Mouse (Mus musculus) gastrocnemius, postnatal 14 days (tissue): Measurements from ENCODE around the gene Tmc4. TPM values are rescaled to one million over a fixed set of nuclear protein-coding genes. Genes with fewer than 3 reads are reported as not detected.
"Not testable (repeated sequence)": the region's sequence is repeated elsewhere in the genome, so short reads cannot be mapped to it uniquely, and the experiment has no call there.

ENCODE experiments used
- DNase-seq: peaks from one replicate; pipeline ENCODE4 v3.0.0; 2021; ENCODE audit warnings: mixed read lengths
- intact Hi-C: fragments of 180-260 bp; cut with DNase I; formaldehyde crosslinking; loops from one replicate; pipeline ENCODE4 v1.15.1; 2025; ENCODE audit warnings: low total_unique reads
- long read RNA-seq, 2 experiments: library from polyadenylated mRNA; stranded (forward); transcript quantifications; one replicate each; pipeline ENCODE4 v2.0.0; 2021
- total RNA-seq, 2 experiments: library from RNA; stranded (reverse); gene quantifications; 2 replicates each; pipeline ENCODE4 v1.2.3; 2021

Tmc4 gene
- total RNA-seq, result under 1 TPM; 0.64 to 0.84 TPM
- long read RNA-seq, experiment 1, partial matches to known transcripts, result 0 of 1 reads
- long read RNA-seq, experiment 1, other reads (novel, unspliced or antisense), result 1 of 1 reads
- long read RNA-seq, experiment 2, result 0 reads

- intact Hi-C loops, result no loop called here
- DNase-seq, result no peak
Measured at GRCm38 (mm10) chr7:3677342-3677741, at the start of gene Tmc4. Tmc4 (minus strand) TSS chr7:3677553.

- DNase-seq, intact Hi-C loops: not testable (repeated sequence)
Measured at GRCm38 (mm10) chr7:3725459-3725858, 48.1 kb upstream of the Tmc4 start.

GRCm38 (mm10) chr7:3720268-3720667 lies 42.9 kb upstream of the Tmc4 start, which contains the start of gene Pirb:
Pirb (minus strand) TSS chr7:3720391.
- intact Hi-C loops, DNase-seq: not testable (repeated sequence)

GRCm38 (mm10) chr7:3715249-3715648 lies 37.9 kb upstream of the Tmc4 start:
- intact Hi-C loops, result no loop called here
- no peak for DNase-seq

GRCm38 (mm10) chr7:3712264-3712942 lies 35.0 kb upstream of the Tmc4 start:
- no peak for DNase-seq
- intact Hi-C loops, result no loop called here

GRCm38 (mm10) chr7:3709000-3709399 lies 31.6 kb upstream of the Tmc4 start:
- no peak for DNase-seq
- intact Hi-C loops, result no loop called here

- intact Hi-C loops, DNase-seq: not testable (repeated sequence)
Measured at GRCm38 (mm10) chr7:3708447-3708980, 31.2 kb upstream of the Tmc4 start.

- DNase-seq, result no peak
- intact Hi-C loops, result no loop called here
Measured at GRCm38 (mm10) chr7:3707568-3708413, 30.4 kb upstream of the Tmc4 start.

GRCm38 (mm10) chr7:3707027-3707426 lies 29.7 kb upstream of the Tmc4 start:
- intact Hi-C loops, result no loop called here
- no peak for DNase-seq

GRCm38 (mm10) chr7:3706343-3706934 lies 29.1 kb upstream of the Tmc4 start:
- DNase-seq, result no peak
- intact Hi-C loops, result no loop called here

- DNase-seq, result no peak
- intact Hi-C loops, result no loop called here
Measured at GRCm38 (mm10) chr7:3705911-3706310, 28.6 kb upstream of the Tmc4 start.

- intact Hi-C loops, DNase-seq: not testable (repeated sequence)
Measured at GRCm38 (mm10) chr7:3705461-3705860, 28.1 kb upstream of the Tmc4 start.

GRCm38 (mm10) chr7:3704475-3704874 lies 27.1 kb upstream of the Tmc4 start:
- DNase-seq, result no peak
- intact Hi-C loops, result no loop called here

- peak; percentile 94 for DNase-seq
- intact Hi-C loops, result no loop called here
Measured at GRCm38 (mm10) chr7:3703879-3704441, 26.6 kb upstream of the Tmc4 start, which contains the start of gene Rps9. Rps9 (plus strand) TSS chr7:3703993.

GRCm38 (mm10) chr7:3703148-3703878 lies 26.0 kb upstream of the Tmc4 start:
- DNase-seq, result no peak
- intact Hi-C loops, result no loop called here

- intact Hi-C loops, result no loop called here
- DNase-seq, result no peak
Measured at GRCm38 (mm10) chr7:3698471-3698870, 21.1 kb upstream of the Tmc4 start.

- intact Hi-C loops, DNase-seq: not testable (repeated sequence)
Measured at GRCm38 (mm10) chr7:3694949-3695305, 17.6 kb upstream of the Tmc4 start.

GRCm38 (mm10) chr7:3694076-3694948 lies 17.0 kb upstream of the Tmc4 start:
- DNase-seq, result peak; percentile 73
- intact Hi-C loops, result no loop called here
